ENCODE assay signal across 16 mouse cellular contexts in genomic region chr5:74316333-74316945, GRCm38 (mm10).
A peak's percentile ranks its signal among the peaks of the same experiment; 100 is the strongest.
DNase-seq lines count a peak whose midpoint lies in the region; ATAC-seq and TF ChIP-seq lines count a peak whose summit lies in the region.
"Had no signal": no experiment of that assay in that cellular context is flagged by ENCODE, and none has a peak within 500 bp of the region (broad histone marks: within the 10 kb centered on the region; RNA-seq: fewer than 3 reads in every experiment).

No protein-coding gene starts in this region.

- DNase-seq in heart, embryonic 10.5 days (ENCODE audit: low spot score): no peak
- DNase-seq in liver, adult 2 months (ENCODE audit: extremely low read depth, low read depth, low spot score): peak; percentile 92
- DNase-seq in liver: no peak
- no peak for DNase-seq in liver, embryonic 11.5 days (ENCODE audit: low spot score)
- no peak for DNase-seq in left cerebral cortex, adult 11 months (ENCODE audit: low spot score)
- no peak for DNase-seq in cerebellum, postnatal 36 days
- no peak for DNase-seq in cerebellum, adult 11 months
- DNase-seq: cerebellum, adult 11-12 months; cerebellum, postnatal 14 days; right cerebral cortex, adult 18-20 months had no signal

- no peak for ATAC-seq in heart, embryonic 12.5 days (ENCODE audit: insufficient number of reproducible peaks, low FRiP score)
- ATAC-seq in liver, embryonic 11.5 days (replicated peaks; ENCODE audit: low FRiP score): no peak
- ATAC-seq: forebrain, embryonic 15.5 days; midbrain, embryonic 13.5 days had no signal

- peak overlapping the region; percentile 67 for H3K27ac ChIP-seq in heart, embryonic 10.5 days
- H3K27ac ChIP-seq in heart, embryonic 12.5 days (ENCODE audit: poor library complexity, severe bottlenecking): no peak overlapping the region
- peak overlapping the region; percentile 76 for H3K27ac ChIP-seq in liver, adult 2 months (replicated peaks; ENCODE audit: insufficient read depth, low read depth, low read length)
- peak overlapping the region; percentile 3; the same call in 1 of the 2 replicates for H3K27ac ChIP-seq in liver, embryonic 11.5 days (ENCODE audit: low read depth, low read length)
- H3K27ac ChIP-seq: forebrain, embryonic 15.5 days; limb, embryonic 13.5 days; midbrain, embryonic 13.5 days; neural tube, embryonic 12.5 days had no signal

- no peak for TF ChIP-seq POLR2A in liver, adult 2 months (IDR thresholded peaks at IDR 0.05; ENCODE audit: extremely low read depth, insufficient read depth, low read length)

- H3K4me3 ChIP-seq in heart, embryonic 10.5 days: no peak overlapping the region
- no peak overlapping the region for H3K4me3 ChIP-seq in heart, embryonic 12.5 days
- no peak overlapping the region for H3K4me3 ChIP-seq in liver, adult 2 months (ENCODE audit: insufficient read depth, low read depth, low read length)
- no peak overlapping the region for H3K4me3 ChIP-seq in liver, embryonic 11.5 days (ENCODE audit: low read depth, low read length)
- H3K4me3 ChIP-seq: forebrain, embryonic 15.5 days; limb, embryonic 13.5 days; midbrain, embryonic 13.5 days; neural tube, embryonic 12.5 days had no signal

- H3K4me2 ChIP-seq in heart, embryonic 12.5 days: no peak overlapping the region
- H3K4me2 ChIP-seq in liver, embryonic 11.5 days: no peak overlapping the region
- H3K4me2 ChIP-seq: forebrain, embryonic 15.5 days; limb, embryonic 13.5 days; midbrain, embryonic 13.5 days; neural tube, embryonic 12.5 days had no signal

- no peaks in the 10 kb centered on the region for H3K79me2 ChIP-seq in liver, adult 2 months (ENCODE audit: control insufficient read depth, insufficient read depth, low read length)

- peaks cover 27% of the 10 kb centered on the region for H3K4me1 ChIP-seq in heart, embryonic 10.5 days
- peaks cover 13% of the 10 kb centered on the region for H3K4me1 ChIP-seq in heart, embryonic 12.5 days (replicated peaks)
- H3K4me1 ChIP-seq in liver, adult 2 months (ENCODE audit: control insufficient read depth, insufficient read depth, low read length): peaks cover 11% of the 10 kb centered on the region; the same call in 1 of the 2 replicates
- peaks cover 17% of the 10 kb centered on the region for H3K4me1 ChIP-seq in liver, embryonic 11.5 days (replicated peaks; ENCODE audit: control insufficient read depth, insufficient read depth, low read length)
- H3K4me1 ChIP-seq: forebrain, embryonic 15.5 days had no signal

- TF ChIP-seq CTCF in liver, adult 2 months (IDR thresholded peaks at IDR 0.05; ENCODE audit: low read depth, low read length): no peak

- no peaks in the 10 kb centered on the region for H3K36me3 ChIP-seq in heart, embryonic 10.5 days
- H3K36me3 ChIP-seq in heart, embryonic 12.5 days: no peaks in the 10 kb centered on the region
- no peaks in the 10 kb centered on the region for H3K36me3 ChIP-seq in liver, adult 2 months (ENCODE audit: control insufficient read depth, insufficient read depth, low read length)
- H3K36me3 ChIP-seq in liver, embryonic 11.5 days (ENCODE audit: control insufficient read depth, insufficient read depth, low read length): no peaks in the 10 kb centered on the region
- H3K36me3 ChIP-seq: forebrain, embryonic 15.5 days; limb, embryonic 13.5 days; midbrain, embryonic 13.5 days; neural tube, embryonic 12.5 days had no signal

- no peaks in the 10 kb centered on the region for H3K9me3 ChIP-seq in heart, embryonic 10.5 days
- no peaks in the 10 kb centered on the region for H3K9me3 ChIP-seq in heart, embryonic 12.5 days (replicated peaks)
- H3K9me3 ChIP-seq in liver, embryonic 11.5 days (ENCODE audit: control insufficient read depth, low read length): no peaks in the 10 kb centered on the region
- H3K9me3 ChIP-seq: forebrain, embryonic 15.5 days; limb, embryonic 13.5 days; midbrain, embryonic 13.5 days; neural tube, embryonic 12.5 days had no signal

- H3K27me3 ChIP-seq in heart, embryonic 10.5 days (ENCODE audit: insufficient read depth, poor library complexity, severe bottlenecking): 0 out of 2 replicates have a peak, but pooled peaks cover 8% of the 10 kb centered on the region
- H3K27me3 ChIP-seq in heart, embryonic 12.5 days (replicated peaks): no peaks in the 10 kb centered on the region
- H3K27me3 ChIP-seq in liver, adult 2 months (ENCODE audit: control insufficient read depth, insufficient read depth, low read length): no peaks in the 10 kb centered on the region
- no peaks in the 10 kb centered on the region for H3K27me3 ChIP-seq in liver, embryonic 11.5 days (replicated peaks; ENCODE audit: control insufficient read depth, insufficient read depth, low read length)
- H3K27me3 ChIP-seq: CH12.LX; forebrain, embryonic 15.5 days; limb, embryonic 13.5 days had no signal

- WGBS in heart, embryonic 10.5 days: 88% methylated on average over 11 of the region's 11 CpGs
- 91% methylated on average over 11 of the region's 11 CpGs for WGBS in heart, embryonic 12.5 days
- 41% methylated on average over 11 of the region's 11 CpGs for WGBS in liver, adult 2 months
- WGBS in liver, embryonic 11.5 days: 88% methylated on average over 11 of the region's 11 CpGs

- no peak overlapping the region for H3K9ac ChIP-seq in heart, embryonic 12.5 days
- H3K9ac ChIP-seq in liver, adult 2 months (ENCODE audit: low read depth, low read length): peak overlapping the region; percentile 31; the same call in 1 of the 2 replicates
- H3K9ac ChIP-seq in liver, embryonic 11.5 days (ENCODE audit: low read depth, low read length): no peak overlapping the region
- H3K9ac ChIP-seq: forebrain, embryonic 15.5 days; limb, embryonic 13.5 days; midbrain, embryonic 13.5 days; neural tube, embryonic 12.5 days had no signal
